11 mouse cellular contexts compared by ENCODE assay signal in the genomic region with DNA sequence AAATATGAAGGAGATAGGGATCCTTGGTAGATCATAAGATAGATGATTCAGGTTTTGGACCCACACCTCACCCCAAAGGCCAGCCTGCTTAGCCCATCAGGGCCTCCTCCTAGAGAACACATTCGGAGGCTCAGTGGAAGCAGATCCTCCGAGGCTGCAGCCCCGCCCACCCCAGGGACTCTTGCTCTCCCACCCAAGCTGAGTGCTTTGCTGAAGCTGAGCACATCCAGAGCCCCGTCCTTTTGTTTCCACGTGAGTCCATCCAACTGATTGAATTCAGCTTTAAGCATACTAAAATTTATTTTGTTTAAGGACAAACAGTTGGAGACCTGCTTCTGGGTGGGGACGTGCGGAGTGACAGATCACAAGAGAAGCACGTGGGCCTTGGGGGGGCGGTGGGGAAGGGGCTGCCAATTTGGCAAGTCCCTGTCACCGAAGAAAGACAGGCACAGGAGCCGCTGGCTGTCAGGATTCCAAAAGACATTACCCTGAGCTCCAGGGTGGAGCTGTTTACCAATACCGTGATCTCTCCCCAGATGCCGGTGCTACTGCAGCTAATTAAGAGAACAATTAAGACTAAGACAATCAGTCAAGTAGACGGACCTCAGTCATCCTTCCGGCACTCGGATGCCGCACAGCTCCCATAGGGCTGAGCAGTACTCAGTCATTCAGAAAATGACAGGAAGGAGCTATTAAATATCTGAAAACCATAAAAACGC.
DNase-seq lines count a peak whose midpoint lies in the region; ATAC-seq lines count a peak whose summit lies in the region.
"Had no signal": no experiment of that assay in that cellular context is flagged by ENCODE, and none has a peak within 500 bp of the region (broad histone marks: within the 10 kb centered on the region; RNA-seq: fewer than 3 reads in every experiment).

No protein-coding gene starts in this region.

- no peak for DNase-seq in liver, embryonic 11.5 days (ENCODE audit: low spot score)
- DNase-seq in liver, result no peak
- no peak for DNase-seq in forebrain, embryonic 10.5 days (ENCODE audit: extremely low spot score, low spot score)
- DNase-seq in retina, embryonic 14.5 days (ENCODE audit: low spot score), result peak; percentile 51
- DNase-seq in kidney, postnatal 25 days, result no peak
- DNase-seq in thymus, postnatal 10 days (ENCODE audit: low spot score in 2 of 2), result no peak
- no peak for DNase-seq in left cerebral cortex, postnatal 25 days (ENCODE audit: low spot score in 2 of 2)
- DNase-seq: cerebellum, adult 9-10 months; liver, postnatal 0 days had no signal

- H3K27ac ChIP-seq in liver, embryonic 11.5 days (ENCODE audit: low read depth, low read length), result no peak overlapping the region
- no peak overlapping the region for H3K27ac ChIP-seq in forebrain, embryonic 10.5 days
- H3K27ac ChIP-seq in intestine, embryonic 15.5 days, result no peak overlapping the region

- 45% methylated on average over 18 of the region's 18 CpGs for WGBS in liver, embryonic 11.5 days
- WGBS in forebrain, embryonic 10.5 days, result 42% methylated on average over 18 of the region's 18 CpGs
- 20% methylated on average over 18 of the region's 18 CpGs for WGBS in intestine, embryonic 15.5 days

- no peaks in the 10 kb centered on the region for H3K4me1 ChIP-seq in liver, embryonic 11.5 days (replicated peaks; ENCODE audit: control insufficient read depth, insufficient read depth, low read length)
- H3K4me1 ChIP-seq in forebrain, embryonic 10.5 days, result peaks cover 7% of the 10 kb centered on the region
- 0 out of 2 replicates have a peak, but pooled peaks cover 4% of the 10 kb centered on the region for H3K4me1 ChIP-seq in intestine, embryonic 15.5 days (replicated peaks)

- H3K36me3 ChIP-seq in liver, embryonic 11.5 days (ENCODE audit: control insufficient read depth, insufficient read depth, low read length), result no peaks in the 10 kb centered on the region
- no peaks in the 10 kb centered on the region for H3K36me3 ChIP-seq in forebrain, embryonic 10.5 days (replicated peaks)
- no peaks in the 10 kb centered on the region for H3K36me3 ChIP-seq in intestine, embryonic 15.5 days

- no peaks in the 10 kb centered on the region for H3K27me3 ChIP-seq in liver, embryonic 11.5 days (replicated peaks; ENCODE audit: control insufficient read depth, insufficient read depth, low read length)
- H3K27me3 ChIP-seq in forebrain, embryonic 10.5 days (ENCODE audit: poor library complexity, severe bottlenecking), result no peaks in the 10 kb centered on the region
- no peaks in the 10 kb centered on the region for H3K27me3 ChIP-seq in intestine, embryonic 15.5 days (replicated peaks)
- H3K27me3 ChIP-seq: Patski had no signal

- no peak for ATAC-seq in liver, embryonic 11.5 days (replicated peaks; ENCODE audit: low FRiP score)
- 0 out of 2 replicates have a peak, but pooled peaks have one; percentile 53 for ATAC-seq in intestine, embryonic 15.5 days
- ATAC-seq: liver, postnatal 0 days; Patski had no signal

- intact Hi-C loops in left cerebral cortex, postnatal 25 days (cut with DNase I), result no loop called here

- H3K4me2 ChIP-seq in liver, embryonic 11.5 days, result peak overlapping the region; percentile 38
- H3K4me2 ChIP-seq in intestine, embryonic 15.5 days (replicated peaks), result peak overlapping the region; percentile 30

- H3K4me3 ChIP-seq in liver, embryonic 11.5 days (ENCODE audit: low read depth, low read length), result no peak overlapping the region
- H3K4me3 ChIP-seq in forebrain, embryonic 10.5 days, result peak overlapping the region; percentile 20; the same call in 1 of the 2 replicates
- no peak overlapping the region for H3K4me3 ChIP-seq in intestine, embryonic 15.5 days (replicated peaks)

- no peak overlapping the region for H3K9ac ChIP-seq in liver, embryonic 11.5 days (ENCODE audit: low read depth, low read length)
- no peak overlapping the region for H3K9ac ChIP-seq in intestine, embryonic 15.5 days
- H3K9ac ChIP-seq: liver, postnatal 0 days had no signal

- H3K9me3 ChIP-seq in liver, embryonic 11.5 days (ENCODE audit: control insufficient read depth, low read length), result no peaks in the 10 kb centered on the region
- no peaks in the 10 kb centered on the region for H3K9me3 ChIP-seq in forebrain, embryonic 10.5 days
- no peaks in the 10 kb centered on the region for H3K9me3 ChIP-seq in intestine, embryonic 15.5 days
